Mouse (Mus musculus) erythroblast, embryonic 14.5 days (primary cell): ENCODE data around the gene Adamts9.

Source experiments
- GATA1 ChIP-seq: IDR thresholded peaks from 2 replicates; pipeline ENCODE4 v1.6.1; 2012; ENCODE audit warnings: low read length, inconsistent platforms, mixed read lengths
- TAL1 ChIP-seq: IDR thresholded peaks from 3 replicates; pipeline ENCODE4 v1.6.1; 2012; ENCODE audit warnings: low read length, inconsistent platforms, mixed read lengths

- no peak for TF ChIP-seq TAL1
- no peak for TF ChIP-seq GATA1
These were observed 180.9 kb downstream of the Adamts9 start for GRCm38 (mm10) chr6:92762372-92762771.
